Mouse (Mus musculus) midbrain, embryonic 16.5 days (tissue): ENCODE measurements around the gene Pyroxd1. TPM values are rescaled to one million over a fixed set of nuclear protein-coding genes. Genes with fewer than 3 reads are reported as not detected.

Experiments used
- polyA plus RNA-seq: library from polyadenylated mRNA; unstranded; fragments of >200 nt; fragmentation: Nextera tagmentation; extraction: Ambion mirVana; gene quantifications from 2 replicates; pipeline ENCODE4 v1.2.1, GENCODE M21; 2015

Pyroxd1 gene
- polyA plus RNA-seq, 1 experiment from 2014 or later = 22.6 TPM

Other genes starting within 250 kb of the Pyroxd1 start
- 0.53 TPM in 1 of 2 replicates, not detected in the other for gene Slco1a6, start 137.1 kb upstream of the Pyroxd1 start, polyA plus RNA-seq
- not detected in 2 replicates for gene Iapp, start 47.2 kb upstream of the Pyroxd1 start, polyA plus RNA-seq
- gene Slco1a5, start 22.7 kb upstream of the Pyroxd1 start, polyA plus RNA-seq = 0.45 and 0.74 TPM in 2 replicates
- gene Recql, start 41.4 kb downstream of the Pyroxd1 start, polyA plus RNA-seq = 25.6 and 27.4 TPM in 2 replicates
- 80.1 and 82.4 TPM in 2 replicates for gene Golt1b, start 41.6 kb downstream of the Pyroxd1 start, polyA plus RNA-seq
- 8.1 and 9.0 TPM in 2 replicates for gene Spx, start 67.8 kb downstream of the Pyroxd1 start, polyA plus RNA-seq
- 0.09 TPM in 1 of 2 replicates, not detected in the other for gene Gys2, start 127.5 kb downstream of the Pyroxd1 start, polyA plus RNA-seq
- 407 and 436 TPM in 2 replicates for gene Ldhb, start 162.3 kb downstream of the Pyroxd1 start, polyA plus RNA-seq
- 14.7 and 15.4 TPM in 2 replicates for gene Kcnj8, start 226.0 kb downstream of the Pyroxd1 start, polyA plus RNA-seq